Mouse (Mus musculus) CH12.LX (cell line): Measurements from ENCODE around the gene Slc24a3. TPM values are rescaled to one million over a fixed set of nuclear protein-coding genes. Genes with fewer than 3 reads are reported as not detected.

ENCODE experiments used
- DNase-seq: peaks from one replicate; pipeline ENCODE4 v3.0.0-alpha.2; 2013; ENCODE audit errors: extremely low read depth
- H3K27ac ChIP-seq: 2 replicates; pipeline ENCODE4 v1.5.1; 2012; ENCODE audit warnings: low read depth, mild to moderate bottlenecking, control low read depth, moderate library complexity; ENCODE audit not compliant: insufficient read depth
- H3K27me3 ChIP-seq: replicated peaks from 2 replicates; pipeline ENCODE3; 2012; ENCODE audit warnings: inconsistent platforms
- H3K36me3 ChIP-seq, 2 experiments: replicated peaks in 1 of 2; 2 replicates each; pipeline versions ENCODE3 to v1.6.1; 2012; ENCODE audit warnings: inconsistent platforms in 1 of 2, low read length in 1 of 2, mild to moderate bottlenecking in 1 of 2, mixed read lengths in 1 of 2, moderate library complexity in 1 of 2; ENCODE audit not compliant: control insufficient read depth in 1 of 2, insufficient read depth in 1 of 2
- H3K4me1 ChIP-seq, 2 experiments: 2 replicates each; pipeline ENCODE4 v1.6.1; 2012; ENCODE audit warnings: inconsistent platforms in 1 of 2, moderate library complexity in 1 of 2; ENCODE audit not compliant: insufficient read depth in 2 of 2, control insufficient read depth in 1 of 2
- H3K4me2 ChIP-seq: 2 replicates; pipeline ENCODE4 v1.6.1; 2012; ENCODE audit warnings: low read depth, mild to moderate bottlenecking, control low read depth; ENCODE audit not compliant: poor library complexity, insufficient read depth, severe bottlenecking
- H3K4me3 ChIP-seq, 3 experiments: fragments of 150-350 bp in 1 of 3; sonication (generic) in 1 of 3; replicated peaks in 1 of 3; 2 replicates each; pipeline versions ENCODE3 to v1.5.1; 2011 to 2012; ENCODE audit warnings: low read depth in 2 of 3, low read length in 2 of 3, mild to moderate bottlenecking in 2 of 3, moderate library complexity in 2 of 3, control low read depth in 1 of 3, improper control_type of control experiment in 1 of 3, inconsistent platforms in 1 of 3, mixed read lengths in 1 of 3; ENCODE audit not compliant: poor library complexity in 1 of 3
- H3K79me2 ChIP-seq: replicated peaks from 2 replicates; pipeline ENCODE4 v1.6.1; 2012; ENCODE audit warnings: mild to moderate bottlenecking, moderate library complexity; ENCODE audit not compliant: control insufficient read depth, poor library complexity, insufficient read depth, severe bottlenecking; ENCODE audit errors: extremely low read depth
- H3K9ac ChIP-seq: 2 replicates; pipeline ENCODE4 v1.6.1; 2012; ENCODE audit warnings: low read depth, mild to moderate bottlenecking, control low read depth, moderate library complexity; ENCODE audit not compliant: insufficient read depth
- H3K9me3 ChIP-seq: replicated peaks from 2 replicates; pipeline ENCODE3; 2012; ENCODE audit warnings: low read length, inconsistent platforms, mixed read lengths
- BHLHE40 ChIP-seq: IDR thresholded peaks from 2 replicates; pipeline ENCODE4 v1.6.1; 2011; ENCODE audit warnings: mild to moderate bottlenecking, low read depth, low read length, improper control_type of control experiment
- CHD1 ChIP-seq: IDR thresholded peaks from 2 replicates; pipeline ENCODE4 v1.6.1; 2012; ENCODE audit warnings: low read depth, low read length, improper control_type of control experiment, inconsistent platforms
- CHD2 ChIP-seq: IDR thresholded peaks from 2 replicates; pipeline ENCODE4 v1.6.1; 2011; ENCODE audit warnings: low read length, improper control_type of control experiment
- CTCF ChIP-seq, 2 experiments: IDR thresholded peaks in 1 of 2; conservative IDR thresholded peaks in 1 of 2; 2 replicates each; pipeline ENCODE4 v1.5.1; 2011 to 2012; ENCODE audit warnings: low read depth in 2 of 2, low read length in 2 of 2, improper control_type of control experiment in 1 of 2, inconsistent platforms in 1 of 2, mild to moderate bottlenecking in 1 of 2, moderate library complexity in 1 of 2
- ELF1 ChIP-seq: IDR thresholded peaks from 2 replicates; pipeline ENCODE4 v1.6.1; 2014; ENCODE audit warnings: low read depth, mild to moderate bottlenecking, inconsistent platforms, low read length, improper control_type of control experiment
- HCFC1 ChIP-seq: IDR thresholded peaks from 2 replicates; pipeline ENCODE4 v1.6.1; 2012; ENCODE audit warnings: low read depth, mild to moderate bottlenecking, inconsistent platforms, low read length, improper control_type of control experiment
- JUND ChIP-seq: conservative IDR thresholded peaks from 2 replicates; pipeline ENCODE4 v1.6.1; 2011; ENCODE audit warnings: low read depth, low read length, improper control_type of control experiment
- MAFK ChIP-seq: IDR thresholded peaks from 2 replicates; pipeline ENCODE4 v1.6.1; 2011; ENCODE audit warnings: low read length, improper control_type of control experiment; ENCODE audit not compliant: insufficient replicate concordance
- MAX ChIP-seq: IDR thresholded peaks from 2 replicates; pipeline ENCODE4 v1.6.1; 2011; ENCODE audit warnings: low read length, improper control_type of control experiment
- MAZ ChIP-seq: IDR thresholded peaks from 2 replicates; pipeline ENCODE4 v1.6.1; 2012; ENCODE audit warnings: low read depth, mild to moderate bottlenecking, inconsistent platforms, low read length, improper control_type of control experiment, moderate library complexity
- MEF2A ChIP-seq: IDR thresholded peaks from 2 replicates; pipeline ENCODE4 v1.6.1; 2014; ENCODE audit warnings: low read depth, mild to moderate bottlenecking, inconsistent platforms, low read length, improper control_type of control experiment, borderline replicate concordance
- MXI1 ChIP-seq: IDR thresholded peaks from 2 replicates; pipeline ENCODE4 v1.6.1; 2011; ENCODE audit warnings: mild to moderate bottlenecking, low read depth, low read length, improper control_type of control experiment
- NRF1 ChIP-seq: IDR thresholded peaks from 2 replicates; pipeline ENCODE4 v1.6.1; 2014; ENCODE audit warnings: low read depth, mild to moderate bottlenecking, inconsistent platforms, low read length, improper control_type of control experiment, moderate library complexity
- RCOR1 ChIP-seq: conservative IDR thresholded peaks from 2 replicates; pipeline ENCODE4 v1.6.1; 2012; ENCODE audit warnings: low read depth, mild to moderate bottlenecking, inconsistent platforms, low read length, improper control_type of control experiment
- SIN3A ChIP-seq: IDR thresholded peaks from 2 replicates; pipeline ENCODE4 v1.6.1; 2012; ENCODE audit warnings: low read length, improper control_type of control experiment, inconsistent platforms
- TBP ChIP-seq: conservative IDR thresholded peaks from 2 replicates; pipeline ENCODE4 v1.6.1; 2011; ENCODE audit warnings: low read depth, low read length, improper control_type of control experiment
- USF1 ChIP-seq: IDR thresholded peaks from 2 replicates; pipeline ENCODE4 v1.6.1; 2014; ENCODE audit warnings: low read depth, mild to moderate bottlenecking, inconsistent platforms, low read length, improper control_type of control experiment
- USF2 ChIP-seq: conservative IDR thresholded peaks from 2 replicates; pipeline ENCODE4 v1.6.1; 2011; ENCODE audit warnings: low read depth, low read length, improper control_type of control experiment
- ZC3H11A ChIP-seq: IDR thresholded peaks from 2 replicates; pipeline ENCODE4 v1.6.1; 2012; ENCODE audit warnings: low read depth, mild to moderate bottlenecking, inconsistent platforms, low read length, improper control_type of control experiment
- ZKSCAN1 ChIP-seq: IDR thresholded peaks from 2 replicates; pipeline ENCODE4 v1.6.1; 2012; ENCODE audit warnings: low read depth, inconsistent platforms, low read length, improper control_type of control experiment, borderline replicate concordance
- ZMIZ1 ChIP-seq: IDR thresholded peaks from 2 replicates; pipeline ENCODE4 v1.6.1; 2012; ENCODE audit warnings: low read depth, mild to moderate bottlenecking, inconsistent platforms, low read length, improper control_type of control experiment
- ZNF384 ChIP-seq: IDR thresholded peaks from 2 replicates; pipeline ENCODE4 v1.6.1; 2012; ENCODE audit warnings: low read depth, low read length, improper control_type of control experiment, inconsistent platforms
- dilution Hi-C: fragments of 300-500 bp; cut with MboI; formaldehyde crosslinking; loops from 2 replicates; pipeline ENCODE4 v1.14.3; 2020; ENCODE audit warnings: low sequenced_read_pairs; ENCODE audit not compliant: extremely low pct_unique_long_range_greater_than_20kb, extremely low pct_ligation_motif_present
- in situ Hi-C: fragments of 300-500 bp; cut with MboI; formaldehyde crosslinking; loops from 3 replicates; pipeline ENCODE4 v1.14.3; 2019; ENCODE audit warnings: low sequenced_read_pairs, low pct_ligation_motif_present, low pct_unique_long_range_greater_than_20kb, mixed read lengths
- polyA plus RNA-seq: library from polyadenylated mRNA; unstranded; fragments of >175 nt; gene quantifications from 2 replicates; pipeline ENCODE4 v1.2.1, GENCODE M21; 2012; ENCODE audit warnings: low read depth; ENCODE audit not compliant: insufficient read length
- total RNA-seq, 2 experiments: library from RNA; depleted of rRNA; stranded (reverse); fragments of 300-350 nt in 1 of 2; fragments of >200 nt in 1 of 2; gene quantifications; 2 replicates each; pipeline ENCODE4 v1.2.3; 2012 to 2014

The Slc24a3 gene
- total and polyA plus RNA-seq, 3 experiments = not detected

GRCm38 (mm10) chr2:145683536-145683935, 516.0 kb downstream of the Slc24a3 start:
- H3K4me2 ChIP-seq = no peak overlapping the region
- no peaks in the 10 kb centered on the region for H3K4me1 ChIP-seq
- in situ Hi-C loops (loop anchor here (25.0 kb wide), 1 partner anchor 704 kb away; no protein-coding TSS in a partner anchor), dilution Hi-C loops (no loop called here)
- TF ChIP-seq ZNF384 (no peak), MAZ (no peak), ZKSCAN1 (no peak), JUND (no peak), USF1 (no peak), MXI1 (no peak), ZMIZ1 (no peak), TBP (no peak), CHD2 (no peak), CTCF (conservative IDR thresholded peaks at IDR 0.05 in 1 of 2, IDR thresholded peaks at IDR 0.05 in 1 of 2; ENCODE audit: low read depth in 2 of 2, low read length in 2 of 2) (no peak), HCFC1 (no peak), BHLHE40 (no peak), USF2 (no peak), NRF1 (no peak), ZC3H11A (no peak), MAX (no peak), CHD1 (no peak), MAFK (no peak), MEF2A (no peak), ELF1 (no peak)
- H3K27ac ChIP-seq = no peak overlapping the region
- no peak for DNase-seq
- H3K79me2 ChIP-seq = no peaks in the 10 kb centered on the region
- H3K9me3 ChIP-seq = no peaks in the 10 kb centered on the region
- H3K27me3 ChIP-seq = peaks cover 1% of the 10 kb centered on the region
- H3K4me3 ChIP-seq = no peak overlapping the region
- no peaks in the 10 kb centered on the region for H3K36me3 ChIP-seq
- H3K9ac ChIP-seq = no peak overlapping the region

DNA sequence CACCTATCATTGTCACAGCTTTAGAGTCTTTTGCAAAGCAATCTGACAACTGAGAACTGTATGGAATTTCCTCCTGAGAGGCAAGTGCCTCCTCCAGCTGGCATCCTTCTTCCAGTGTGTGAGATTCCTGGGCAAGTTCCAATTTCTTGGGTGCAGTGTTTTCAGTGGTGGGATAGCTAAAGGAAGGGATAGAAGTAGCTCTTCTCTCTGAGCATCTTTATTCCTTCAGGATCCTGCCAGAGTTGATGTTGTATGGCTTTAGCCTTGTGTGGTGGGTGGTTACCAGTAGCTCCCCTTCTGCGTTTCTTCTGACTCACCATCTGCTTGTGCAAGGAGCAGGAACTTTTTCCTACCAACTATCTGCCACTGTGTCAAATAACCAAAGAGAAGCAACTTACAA, 516.6 kb downstream of the Slc24a3 start:
- dilution Hi-C loops = no loop called here
- no peaks in the 10 kb centered on the region for H3K9me3 ChIP-seq

More for the DNA sequence above, 516.6 kb downstream of the Slc24a3 start:
- Histone ChIP-seq H3K9ac (no peak overlapping the region), H3K79me2 (no peaks in the 10 kb centered on the region), H3K4me3 (no peak overlapping the region), H3K4me2 (no peak overlapping the region), H3K27ac (no peak overlapping the region), H3K36me3 (no peaks in the 10 kb centered on the region), H3K27me3 (peaks cover 1% of the 10 kb centered on the region), H3K4me1 (no peaks in the 10 kb centered on the region)
- in situ Hi-C loops = loop anchor here (25.0 kb wide), 1 partner anchor 703 kb away; no protein-coding TSS in a partner anchor
- no peak for DNase-seq
- TF ChIP-seq MAFK (no peak), ZC3H11A (no peak), USF1 (no peak), CHD1 (no peak), RCOR1 (no peak), ELF1 (no peak), SIN3A (no peak), MEF2A (no peak)
